Mouse (Mus musculus): ENCODE data around the gene Brms1. TPM values are rescaled to one million over a fixed set of nuclear protein-coding genes. Genes with fewer than 3 reads are reported as not detected.

Gene Brms1
- polyA plus RNA-seq, 1 experiment from 2014 or later: 22.6 TPM

- Histone ChIP-seq H3K4me3 (ENCODE audit: low read depth, low read length) (peak overlapping the region; percentile 50), H3K9ac (replicated peaks) (peak overlapping the region; percentile 18; the same call in 1 of the 2 replicates), H3K9me3 (ENCODE audit: low read length) (no peaks in the 10 kb centered on the region), H3K36me3 (replicated peaks; ENCODE audit: insufficient read depth, low read length) (no peaks in the 10 kb centered on the region), H3K4me1 (ENCODE audit: insufficient read depth) (peaks cover 28% of the 10 kb centered on the region), H3K4me2 (ENCODE audit: low read depth, low read length) (peak overlapping the region; percentile 83), H3K27me3 (ENCODE audit: insufficient read depth, low read length) (peaks cover 54% of the 10 kb centered on the region), H3K27ac (ENCODE audit: low read depth) (no peak overlapping the region)
- ATAC-seq (peak; percentile 76), DNase-seq (peak; percentile 80)
- WGBS (ENCODE audit: insufficient replicate concordance): 3% methylated on average over 40 of the region's 40 CpGs
- TF ChIP-seq EP300 (IDR thresholded peaks at IDR 0.05; ENCODE audit: low read depth): no peak
- no peak for TF ChIP-seq CTCF (IDR thresholded peaks at IDR 0.05; ENCODE audit: low read depth)
Observed at GRCm38 (mm10) chr19:5071545-5072369, 30.6 kb downstream of the Brms1 start.

GRCm38 (mm10) chr19:5072389-5073019 is 31.4 kb downstream of the Brms1 start:
- Histone ChIP-seq H3K9me3 (ENCODE audit: low read length) (no peaks in the 10 kb centered on the region), H3K27me3 (ENCODE audit: insufficient read depth, low read length) (peaks cover 50% of the 10 kb centered on the region), H3K36me3 (replicated peaks; ENCODE audit: insufficient read depth, low read length) (no peaks in the 10 kb centered on the region), H3K27ac (ENCODE audit: low read depth) (no peak overlapping the region), H3K4me2 (ENCODE audit: low read depth, low read length) (peak overlapping the region; percentile 83), H3K4me3 (ENCODE audit: low read depth, low read length) (peak overlapping the region; percentile 50), H3K9ac (replicated peaks) (no peak overlapping the region), H3K4me1 (ENCODE audit: insufficient read depth) (peaks cover 28% of the 10 kb centered on the region)
- WGBS (ENCODE audit: insufficient replicate concordance): 5% methylated on average over 20 of the region's 20 CpGs
- TF ChIP-seq CTCF (IDR thresholded peaks at IDR 0.05; ENCODE audit: low read depth): no peak
- TF ChIP-seq EP300 (IDR thresholded peaks at IDR 0.05; ENCODE audit: low read depth): no peak
- DNase-seq: no peak
- peak; percentile 26; the same call in 1 of the 2 replicates for ATAC-seq

- Histone ChIP-seq H3K27ac (ENCODE audit: low read depth) (no peak overlapping the region), H3K4me2 (ENCODE audit: low read depth, low read length) (peak overlapping the region; percentile 83), H3K9ac (replicated peaks) (no peak overlapping the region), H3K4me1 (ENCODE audit: insufficient read depth) (peaks cover 23% of the 10 kb centered on the region), H3K27me3 (ENCODE audit: insufficient read depth, low read length) (peaks cover 46% of the 10 kb centered on the region), H3K36me3 (replicated peaks; ENCODE audit: insufficient read depth, low read length) (no peaks in the 10 kb centered on the region), H3K9me3 (ENCODE audit: low read length) (no peaks in the 10 kb centered on the region), H3K4me3 (ENCODE audit: low read depth, low read length) (peak overlapping the region; percentile 50)
- 1% methylated on average over 15 of the region's 15 CpGs for WGBS (ENCODE audit: insufficient replicate concordance)
- no peak for TF ChIP-seq EP300 (IDR thresholded peaks at IDR 0.05; ENCODE audit: low read depth)
- peak; percentile 75 for TF ChIP-seq CTCF (IDR thresholded peaks at IDR 0.05; ENCODE audit: low read depth)
- DNase-seq (peak; percentile 78), ATAC-seq (no peak; the same call in 1 of the 2 replicates)
Observed at GRCm38 (mm10) chr19:5073028-5073427, 31.9 kb downstream of the Brms1 start.

- no peak for TF ChIP-seq CTCF (IDR thresholded peaks at IDR 0.05; ENCODE audit: low read depth)
- TF ChIP-seq EP300 (IDR thresholded peaks at IDR 0.05; ENCODE audit: low read depth): no peak
- Histone ChIP-seq H3K36me3 (replicated peaks; ENCODE audit: insufficient read depth, low read length) (no peaks in the 10 kb centered on the region), H3K4me3 (ENCODE audit: low read depth, low read length) (no peak overlapping the region), H3K27ac (ENCODE audit: low read depth) (no peak overlapping the region), H3K4me1 (ENCODE audit: insufficient read depth) (peaks cover 20% of the 10 kb centered on the region), H3K27me3 (ENCODE audit: insufficient read depth, low read length) (peaks cover 45% of the 10 kb centered on the region), H3K9me3 (ENCODE audit: low read length) (no peaks in the 10 kb centered on the region), H3K4me2 (ENCODE audit: low read depth, low read length) (no peak overlapping the region), H3K9ac (replicated peaks) (no peak overlapping the region)
- ATAC-seq: no peak
- no peak for DNase-seq
- WGBS (ENCODE audit: insufficient replicate concordance): 32% methylated on average over 5 of the region's 5 CpGs
Observed at GRCm38 (mm10) chr19:5073518-5073917, 32.4 kb downstream of the Brms1 start.

GRCm38 (mm10) chr19:5079279-5079678 is 38.1 kb downstream of the Brms1 start:
- Histone ChIP-seq H3K4me3 (ENCODE audit: low read depth, low read length) (no peak overlapping the region), H3K27me3 (ENCODE audit: insufficient read depth, low read length) (peaks cover 48% of the 10 kb centered on the region), H3K4me1 (ENCODE audit: insufficient read depth) (no peaks in the 10 kb centered on the region), H3K27ac (ENCODE audit: low read depth) (no peak overlapping the region), H3K9ac (replicated peaks) (no peak overlapping the region), H3K4me2 (ENCODE audit: low read depth, low read length) (no peak overlapping the region), H3K36me3 (replicated peaks; ENCODE audit: insufficient read depth, low read length) (no peaks in the 10 kb centered on the region), H3K9me3 (ENCODE audit: low read length) (no peaks in the 10 kb centered on the region)
- ATAC-seq (no peak), DNase-seq (no peak)
- 76% methylated on average over 1 of the region's 1 CpGs for WGBS (ENCODE audit: insufficient replicate concordance)
- TF ChIP-seq EP300 (IDR thresholded peaks at IDR 0.05; ENCODE audit: low read depth) (no peak), CTCF (IDR thresholded peaks at IDR 0.05; ENCODE audit: low read depth) (no peak)

- 56% methylated on average over 18 of the region's 18 CpGs for WGBS (ENCODE audit: insufficient replicate concordance)
- TF ChIP-seq EP300 (IDR thresholded peaks at IDR 0.05; ENCODE audit: low read depth) (no peak), CTCF (IDR thresholded peaks at IDR 0.05; ENCODE audit: low read depth) (no peak)
Observed at GRCm38 (mm10) chr19:5082005-5082404, 40.9 kb downstream of the Brms1 start.

More at GRCm38 (mm10) chr19:5082005-5082404, 40.9 kb downstream of the Brms1 start:
- Histone ChIP-seq H3K4me2 (ENCODE audit: low read depth, low read length) (no peak overlapping the region), H3K9me3 (ENCODE audit: low read length) (no peaks in the 10 kb centered on the region), H3K36me3 (replicated peaks; ENCODE audit: insufficient read depth, low read length) (no peaks in the 10 kb centered on the region), H3K9ac (replicated peaks) (no peak overlapping the region), H3K27ac (ENCODE audit: low read depth) (no peak overlapping the region), H3K4me1 (ENCODE audit: insufficient read depth) (peaks cover 8% of the 10 kb centered on the region; the same call in 1 of the 2 replicates), H3K27me3 (ENCODE audit: insufficient read depth, low read length) (peaks cover 69% of the 10 kb centered on the region), H3K4me3 (ENCODE audit: low read depth, low read length) (no peak overlapping the region)
- ATAC-seq (no peak), DNase-seq (no peak)
